Mouse (Mus musculus) ES-E14 (cell line): ENCODE data around the gene Pilrb2. TPM values are rescaled to one million over a fixed set of nuclear protein-coding genes. Genes with fewer than 3 reads are reported as not detected.

Source experiments
- DNase-seq: peaks from one replicate; pipeline ENCODE4 v3.0.0-alpha.2; 2013; ENCODE audit warnings: low read depth, low spot score
- H3K27ac ChIP-seq: 2 replicates; pipeline ENCODE4 v1.5.1; 2012; ENCODE audit warnings: low read depth, mild to moderate bottlenecking, low read length, moderate library complexity, mixed read lengths; ENCODE audit not compliant: poor library complexity, insufficient read depth, severe bottlenecking
- H3K36me3 ChIP-seq: 2 replicates; pipeline ENCODE4 v1.6.1; 2012; ENCODE audit warnings: mild to moderate bottlenecking, low read length, moderate library complexity, mixed read lengths; ENCODE audit not compliant: control insufficient read depth, poor library complexity, insufficient read depth, severe bottlenecking
- H3K4me1 ChIP-seq, 2 experiments: fragments of 150-350 bp in 1 of 2; sonication (generic) in 1 of 2; 2 replicates each; pipeline ENCODE4 v1.6.1; 2012; ENCODE audit warnings: low read length in 2 of 2, mild to moderate bottlenecking in 1 of 2, mixed read lengths in 1 of 2; ENCODE audit not compliant: control insufficient read depth in 2 of 2, insufficient read depth in 2 of 2, poor library complexity in 1 of 2
- H3K4me3 ChIP-seq, 2 experiments: fragments of 150-350 bp in 1 of 2; sonication (generic) in 1 of 2; 2 replicates each; pipeline ENCODE4 v1.5.1; 2012; ENCODE audit warnings: low read length in 2 of 2, low read depth in 1 of 2, mild to moderate bottlenecking in 1 of 2, mixed read lengths in 1 of 2; ENCODE audit not compliant: insufficient read depth in 1 of 2, poor library complexity in 1 of 2, severe bottlenecking in 1 of 2
- H3K9ac ChIP-seq: 2 replicates; pipeline ENCODE4 v1.6.1; 2012; ENCODE audit warnings: low read depth, mild to moderate bottlenecking, low read length, mixed read lengths; ENCODE audit not compliant: poor library complexity, insufficient read depth, severe bottlenecking
- H3K9me3 ChIP-seq: fragments of 150-350 bp; sonication (generic); 2 replicates; pipeline ENCODE4 v1.6.1; 2012; ENCODE audit warnings: low read depth, mild to moderate bottlenecking, low read length; ENCODE audit not compliant: control insufficient read depth, insufficient read depth
- CHD2 ChIP-seq: IDR thresholded peaks from 2 replicates; pipeline ENCODE4 v1.6.1; 2014; ENCODE audit warnings: mild to moderate bottlenecking, low read depth, low read length, inconsistent platforms
- HCFC1 ChIP-seq: IDR thresholded peaks from 2 replicates; pipeline ENCODE4 v1.6.1; 2012; ENCODE audit warnings: low read length, inconsistent platforms, borderline replicate concordance; ENCODE audit not compliant: insufficient read depth
- MAFK ChIP-seq: IDR thresholded peaks from 2 replicates; pipeline ENCODE4 v1.6.1; 2014; ENCODE audit warnings: mild to moderate bottlenecking, low read depth, low read length, inconsistent platforms; ENCODE audit not compliant: insufficient read depth
- ZC3H11A ChIP-seq: IDR thresholded peaks from 2 replicates; pipeline ENCODE4 v1.6.1; 2012; ENCODE audit warnings: low read depth, mild to moderate bottlenecking, inconsistent platforms, low read length, borderline replicate concordance
- ZNF384 ChIP-seq: IDR thresholded peaks from 2 replicates; pipeline ENCODE4 v1.6.1; 2012; ENCODE audit warnings: low read depth, low read length, inconsistent platforms
- in situ Hi-C, 2 experiments: fragments of 600-800 bp; cut with MboI; formaldehyde crosslinking; loops; one replicate each; pipeline ENCODE4 v1.15.1; 2025; ENCODE audit warnings: low sequenced_read_pairs in 2 of 2, inconsistent platforms in 1 of 2; ENCODE audit not compliant: unreplicated experiment in 2 of 2
- total RNA-seq: library from RNA; depleted of rRNA; stranded (reverse); fragments of 300-350 nt; gene quantifications from 2 replicates; pipeline ENCODE4 v1.2.3, GENCODE M21; 2012

Pilrb2 gene
- total RNA-seq, 1 experiment = not detected

- H3K4me1 ChIP-seq = no peaks in the 10 kb centered on the region
- in situ Hi-C loops = loop anchor here (5.0 to 10.0 kb wide), 2 partner anchors 62 to 79 kb away; no protein-coding TSS in a partner anchor
- no peak overlapping the region for H3K27ac ChIP-seq
- no peak overlapping the region for H3K9ac ChIP-seq
- no peak for TF ChIP-seq ZNF384
- peak; percentile 41; the same call in 1 of the 2 replicates for TF ChIP-seq ZC3H11A
- no peaks in the 10 kb centered on the region for H3K9me3 ChIP-seq
- peak; percentile 20 for DNase-seq
- H3K4me3 ChIP-seq = no peak overlapping the region
- no peaks in the 10 kb centered on the region for H3K36me3 ChIP-seq
These were observed 21.3 kb upstream of the Pilrb2 start for GRCm38 (mm10) chr5:137892954-137893353.

GRCm38 (mm10) chr5:137887666-137888065, 16.1 kb upstream of the Pilrb2 start:
- Histone ChIP-seq H3K9me3 (no peaks in the 10 kb centered on the region), H3K4me1 (no peaks in the 10 kb centered on the region), H3K36me3 (no peaks in the 10 kb centered on the region), H3K9ac (no peak overlapping the region), H3K27ac (no peak overlapping the region), H3K4me3 (no peak overlapping the region)
- DNase-seq = no peak
- in situ Hi-C loops = loop anchor here in 1 of 2 experiments (10.0 kb wide), 1 partner anchor 87 kb away; no protein-coding TSS in a partner anchor
- no peak for TF ChIP-seq ZNF384
- TF ChIP-seq CHD2 = no peak
- TF ChIP-seq ZC3H11A = no peak
- no peak for TF ChIP-seq HCFC1
- no peak for TF ChIP-seq MAFK

- peak; percentile 51; the same call in 1 of the 2 replicates for TF ChIP-seq MAFK
- TF ChIP-seq ZC3H11A = peak; percentile 88
- TF ChIP-seq ZNF384 = no peak
- no peak overlapping the region for H3K9ac ChIP-seq
- no peaks in the 10 kb centered on the region for H3K4me1 ChIP-seq
- no peaks in the 10 kb centered on the region for H3K9me3 ChIP-seq
- no peaks in the 10 kb centered on the region for H3K36me3 ChIP-seq
- no peak overlapping the region for H3K27ac ChIP-seq
- DNase-seq = peak; percentile 67
- in situ Hi-C loops = loop anchor here in 1 of 2 experiments (10.0 kb wide), 1 partner anchor 89 kb away; no protein-coding TSS in a partner anchor
- H3K4me3 ChIP-seq = no peak overlapping the region
These were observed 14.3 kb upstream of the Pilrb2 start for GRCm38 (mm10) chr5:137885894-137886293.

- in situ Hi-C loops = loop anchor here in 1 of 2 experiments (10.0 kb wide), 1 partner anchor 91 kb away; no protein-coding TSS in a partner anchor
- H3K9ac ChIP-seq = no peak overlapping the region
- no peaks in the 10 kb centered on the region for H3K9me3 ChIP-seq
- H3K4me1 ChIP-seq = no peaks in the 10 kb centered on the region
- H3K4me3 ChIP-seq = no peak overlapping the region
- H3K27ac ChIP-seq = no peak overlapping the region
- no peak for DNase-seq
- H3K36me3 ChIP-seq = no peaks in the 10 kb centered on the region
- TF ChIP-seq ZNF384 (no peak), MAFK (no peak)
These were observed 11.7 kb upstream of the Pilrb2 start for GRCm38 (mm10) chr5:137883345-137883744.

GRCm38 (mm10) chr5:137882922-137883321, 11.3 kb upstream of the Pilrb2 start:
- no peaks in the 10 kb centered on the region for H3K4me1 ChIP-seq
- in situ Hi-C loops = loop anchor here in 1 of 2 experiments (10.0 kb wide), 1 partner anchor 92 kb away; no protein-coding TSS in a partner anchor

More at GRCm38 (mm10) chr5:137882922-137883321, 11.3 kb upstream of the Pilrb2 start:
- Histone ChIP-seq H3K9ac (no peak overlapping the region), H3K9me3 (no peaks in the 10 kb centered on the region), H3K36me3 (no peaks in the 10 kb centered on the region), H3K27ac (no peak overlapping the region), H3K4me3 (no peak overlapping the region)
- TF ChIP-seq ZC3H11A (no peak), MAFK (no peak), CHD2 (no peak), ZNF384 (no peak), HCFC1 (no peak)
- no peak for DNase-seq
